Mouse (Mus musculus) cerebellum, adult 2 months (tissue): ENCODE data around the gene Ints4.

Experiments used
- CTCF ChIP-seq: fragments of 200-500 bp; IDR thresholded peaks from 2 replicates; pipeline ENCODE4 v1.5.1; 2011; ENCODE audit warnings: low read depth, mild to moderate bottlenecking, control low read depth, low read length, moderate library complexity, borderline replicate concordance; ENCODE audit not compliant: insufficient read depth
- POLR2A ChIP-seq: fragments of 200-500 bp; IDR thresholded peaks from 2 replicates; pipeline ENCODE4 v1.6.1; 2011; ENCODE audit warnings: low read length, control low read depth, borderline replicate concordance; ENCODE audit not compliant: insufficient read depth

DNA sequence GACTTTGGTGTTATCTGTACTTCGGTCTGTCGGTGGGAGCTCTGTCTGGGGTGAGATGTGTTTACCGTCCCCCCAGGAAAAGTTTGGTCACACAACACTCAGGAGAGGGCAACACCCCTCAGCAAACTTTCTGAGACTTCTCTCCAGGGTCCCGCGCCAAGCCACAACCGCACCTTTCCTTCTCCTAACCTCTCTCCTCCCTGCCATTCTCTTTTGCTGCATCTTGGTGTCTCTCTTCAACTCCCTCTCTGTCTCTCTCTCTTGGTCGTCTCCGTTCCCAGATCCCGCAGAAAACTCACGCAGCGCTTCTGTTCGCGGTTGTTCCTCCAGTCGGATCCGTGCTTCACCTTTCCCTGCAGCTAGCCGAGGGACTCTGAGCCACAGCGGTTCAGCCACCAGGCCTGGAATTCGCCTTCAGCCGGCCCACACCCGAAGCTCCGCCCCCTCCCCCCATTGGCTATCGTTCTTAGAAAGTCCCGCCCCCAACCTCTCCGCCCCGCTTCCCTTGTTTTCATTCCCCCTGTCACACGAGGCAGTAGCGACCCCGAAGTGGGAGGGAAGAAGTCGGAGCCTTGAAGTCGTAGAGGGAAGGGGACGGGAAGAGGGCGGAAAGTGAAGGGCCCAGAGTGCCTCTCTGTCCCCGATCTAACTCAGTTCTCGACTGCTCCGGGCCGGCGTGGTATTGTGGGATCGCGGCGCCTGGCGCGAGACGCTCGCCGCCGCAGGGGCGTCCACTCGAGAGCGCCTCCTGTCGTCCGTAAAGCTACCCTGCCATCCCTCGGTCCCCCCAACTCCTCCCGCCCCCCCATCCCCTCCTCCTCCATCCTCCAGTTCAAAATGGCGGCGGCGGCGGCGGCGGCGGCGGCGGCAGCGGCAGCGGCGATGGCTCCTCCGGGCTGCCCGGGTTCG lies 98.6 kb downstream of the Ints4 start, which contains the start of the genes Aamdc and Rsf1:
- TF ChIP-seq CTCF (peak; percentile 73), POLR2A (peak; percentile 93)
